8 mouse cellular contexts compared by ENCODE assay signal in genomic region chr1:74797459-74797858, GRCm38 (mm10). TPM values are rescaled to one million over a fixed set of nuclear protein-coding genes. Genes with fewer than 3 reads are reported as not detected.
DNase-seq lines count a peak whose midpoint lies in the region; ATAC-seq lines count a peak whose summit lies in the region.

No protein-coding gene starts in this region.

- ATAC-seq in embryonic facial prominence, embryonic 12.5 days (ENCODE audit: insufficient number of reproducible peaks, insufficient read depth, low FRiP score, low TSS enrichment): no peak
- ATAC-seq in intestine, embryonic 16.5 days: peak; percentile 44
- peak; percentile 73 for ATAC-seq in neural tube, embryonic 14.5 days (ENCODE audit: low read depth)
- ATAC-seq in megakaryocyte-erythroid progenitor cell, adult 5-6 weeks (replicated peaks; ENCODE audit: low FRiP score, low TSS enrichment, poor library complexity, severe bottlenecking): no peak

- H3K9ac ChIP-seq in embryonic facial prominence, embryonic 12.5 days: no peak overlapping the region
- no peak overlapping the region for H3K9ac ChIP-seq in intestine, embryonic 16.5 days (ENCODE audit: low read depth, low read length)
- no peak overlapping the region for H3K9ac ChIP-seq in neural tube, embryonic 14.5 days (replicated peaks; ENCODE audit: low read depth, low read length)

- 7% methylated on average over 5 of the region's 5 CpGs for WGBS in embryonic facial prominence, embryonic 12.5 days
- 11% methylated on average over 5 of the region's 5 CpGs for WGBS in intestine, embryonic 16.5 days
- WGBS in neural tube, embryonic 14.5 days: 6% methylated on average over 5 of the region's 5 CpGs

- peaks cover 98% of the 10 kb centered on the region for H3K27me3 ChIP-seq in embryonic facial prominence, embryonic 12.5 days
- H3K27me3 ChIP-seq in intestine, embryonic 16.5 days (replicated peaks; ENCODE audit: control insufficient read depth, insufficient read depth, low read length): peaks cover 91% of the 10 kb centered on the region
- peaks cover 41% of the 10 kb centered on the region for H3K27me3 ChIP-seq in neural tube, embryonic 14.5 days (ENCODE audit: control insufficient read depth, insufficient read depth, low read length)

- no peaks in the 10 kb centered on the region for H3K9me3 ChIP-seq in embryonic facial prominence, embryonic 12.5 days
- H3K9me3 ChIP-seq in intestine, embryonic 16.5 days (ENCODE audit: control insufficient read depth, low read length): no peaks in the 10 kb centered on the region
- no peaks in the 10 kb centered on the region for H3K9me3 ChIP-seq in neural tube, embryonic 14.5 days (ENCODE audit: control insufficient read depth, low read length)

- no peaks in the 10 kb centered on the region for H3K36me3 ChIP-seq in embryonic facial prominence, embryonic 12.5 days
- H3K36me3 ChIP-seq in intestine, embryonic 16.5 days (ENCODE audit: control insufficient read depth, insufficient read depth, low read length): no peaks in the 10 kb centered on the region
- no peaks in the 10 kb centered on the region for H3K36me3 ChIP-seq in neural tube, embryonic 14.5 days (ENCODE audit: control insufficient read depth, insufficient read depth, low read length)

- H3K27ac ChIP-seq in embryonic facial prominence, embryonic 12.5 days: peak overlapping the region; percentile 41; the same call in 1 of the 2 replicates
- no peak overlapping the region for H3K27ac ChIP-seq in intestine, embryonic 16.5 days (ENCODE audit: low read length)
- no peak overlapping the region for H3K27ac ChIP-seq in neural tube, embryonic 14.5 days (ENCODE audit: low read depth, low read length)

- H3K4me3 ChIP-seq in embryonic facial prominence, embryonic 12.5 days: no peak overlapping the region
- no peak overlapping the region for H3K4me3 ChIP-seq in intestine, embryonic 16.5 days (ENCODE audit: low read length)
- no peak overlapping the region for H3K4me3 ChIP-seq in neural tube, embryonic 14.5 days (ENCODE audit: low read depth, low read length)

- no peak overlapping the region for H3K4me2 ChIP-seq in embryonic facial prominence, embryonic 12.5 days (replicated peaks)
- H3K4me2 ChIP-seq in intestine, embryonic 16.5 days (ENCODE audit: low read depth, low read length): no peak overlapping the region
- H3K4me2 ChIP-seq in neural tube, embryonic 14.5 days (ENCODE audit: low read depth, low read length): no peak overlapping the region

- peaks cover 41% of the 10 kb centered on the region for H3K4me1 ChIP-seq in embryonic facial prominence, embryonic 12.5 days
- H3K4me1 ChIP-seq in intestine, embryonic 16.5 days (ENCODE audit: control insufficient read depth, insufficient read depth, low read length): peaks cover 20% of the 10 kb centered on the region
- peaks cover 16% of the 10 kb centered on the region for H3K4me1 ChIP-seq in neural tube, embryonic 14.5 days (ENCODE audit: control insufficient read depth, insufficient read depth, low read length)

- DNase-seq in layer of hippocampus, postnatal 10 days (ENCODE audit: low spot score in 2 of 2): peak; percentile 48 to 70
- DNase-seq in layer of hippocampus, adult 11-12 months (ENCODE audit: low spot score): no peak
- no peak for DNase-seq in adipocyte (ENCODE audit: low spot score)
- no peak for DNase-seq in right cerebral cortex, adult 2 months (ENCODE audit: low spot score in 2 of 2)

RNA-seq across cellular contexts. Expression of gene Wnt10a, which starts 6.1 kb away (rescaled TPM):
- 1 to 10 TPM; 1.1 to 1.2 TPM for total RNA-seq in layer of hippocampus, postnatal 10 days (2021)
- 3.1 and 3.5 TPM in 2 replicates for polyA plus RNA-seq in embryonic facial prominence, embryonic 12.5 days (2016; fragmentation: Nextera tagmentation; extraction: Ambion mirVana)
- 0.05 and 0.09 TPM in 2 replicates for polyA plus RNA-seq in intestine, embryonic 16.5 days (2015; fragmentation: Nextera tagmentation; extraction: Ambion mirVana)
- polyA plus RNA-seq in neural tube, embryonic 14.5 days (2014; fragmentation: Nextera tagmentation; extraction: Ambion mirVana): not detected in 2 replicates
- not detected in 2 replicates for total RNA-seq in megakaryocyte-erythroid progenitor cell, adult 5-6 weeks (2014; fragmentation: Nextera tagmentation)
- not detected in 2 replicates for total RNA-seq in megakaryocyte-erythroid progenitor cell, adult 5-6 weeks (2017)

RNA-seq across cellular contexts. Expression of gene Wnt6, which starts 25.8 kb away (rescaled TPM):
- total RNA-seq in layer of hippocampus, postnatal 10 days (2021): 1 to 10 TPM in 1 of 2 experiments, under 1 TPM in 1; 0.75 to 1.3 TPM
- polyA plus RNA-seq in embryonic facial prominence, embryonic 12.5 days (2016; fragmentation: Nextera tagmentation; extraction: Ambion mirVana): 30.1 and 30.8 TPM in 2 replicates
- polyA plus RNA-seq in intestine, embryonic 16.5 days (2015; fragmentation: Nextera tagmentation; extraction: Ambion mirVana): 0.22 and 0.49 TPM in 2 replicates
- polyA plus RNA-seq in neural tube, embryonic 14.5 days (2014; fragmentation: Nextera tagmentation; extraction: Ambion mirVana): 8.4 TPM in 1 of 2 replicates, not detected in the other
- not detected in 2 replicates for total RNA-seq in megakaryocyte-erythroid progenitor cell, adult 5-6 weeks (2014; fragmentation: Nextera tagmentation)
- total RNA-seq in megakaryocyte-erythroid progenitor cell, adult 5-6 weeks (2017): not detected in 2 replicates

RNA-seq across cellular contexts. Expression of gene Prkag3, which starts 48.4 kb away (rescaled TPM):
- total RNA-seq in layer of hippocampus, postnatal 10 days (2021): not detected
- polyA plus RNA-seq in embryonic facial prominence, embryonic 12.5 days (2016; fragmentation: Nextera tagmentation; extraction: Ambion mirVana): 0.47 and 0.56 TPM in 2 replicates
- polyA plus RNA-seq in intestine, embryonic 16.5 days (2015; fragmentation: Nextera tagmentation; extraction: Ambion mirVana): 0.15 and 0.17 TPM in 2 replicates
- polyA plus RNA-seq in neural tube, embryonic 14.5 days (2014; fragmentation: Nextera tagmentation; extraction: Ambion mirVana): 0.23 TPM in 1 of 2 replicates, not detected in the other
- not detected in 2 replicates for total RNA-seq in megakaryocyte-erythroid progenitor cell, adult 5-6 weeks (2014; fragmentation: Nextera tagmentation)
- not detected in 2 replicates for total RNA-seq in megakaryocyte-erythroid progenitor cell, adult 5-6 weeks (2017)

RNA-seq across cellular contexts. Expression of gene Cdk5r2, which starts 57.3 kb away (rescaled TPM):
- total RNA-seq in layer of hippocampus, postnatal 10 days (2021): 100 to 1,000 TPM; 286 to 311 TPM
- 0.31 and 0.47 TPM in 2 replicates for polyA plus RNA-seq in embryonic facial prominence, embryonic 12.5 days (2016; fragmentation: Nextera tagmentation; extraction: Ambion mirVana)
- polyA plus RNA-seq in intestine, embryonic 16.5 days (2015; fragmentation: Nextera tagmentation; extraction: Ambion mirVana): 0.07 and 0.18 TPM in 2 replicates
- 14.4 and 19.6 TPM in 2 replicates for polyA plus RNA-seq in neural tube, embryonic 14.5 days (2014; fragmentation: Nextera tagmentation; extraction: Ambion mirVana)
- total RNA-seq in megakaryocyte-erythroid progenitor cell, adult 5-6 weeks (2014; fragmentation: Nextera tagmentation): not detected in 2 replicates
- not detected in 2 replicates for total RNA-seq in megakaryocyte-erythroid progenitor cell, adult 5-6 weeks (2017)

Comparison
In these comparisons a context has a peak if more than half of its experiments do, and no peak if none do; other contexts are left out.
1. DNase-seq: peak in layer of hippocampus, postnatal 10 days (2 of 2); none in layer of hippocampus, adult 11-12 months (single experiment), adipocyte (single experiment) and right cerebral cortex, adult 2 months (0 of 2).
2. ATAC-seq: peak in intestine, embryonic 16.5 days (single experiment) and neural tube, embryonic 14.5 days (single experiment); none in embryonic facial prominence, embryonic 12.5 days (single experiment) and megakaryocyte-erythroid progenitor cell, adult 5-6 weeks (single experiment).